Mouse (Mus musculus) gastrocnemius, adult 8-10 months (tissue): ENCODE results near the gene Tanc1. TPM values are rescaled to one million over a fixed set of nuclear protein-coding genes. Genes with fewer than 3 reads are reported as not detected.

Experiments used
- DNase-seq, 2 experiments: peaks; one replicate each; pipeline ENCODE4 v3.0.0; 2022; ENCODE audit warnings: low spot score in 2 of 2
- total RNA-seq, 4 experiments: library from RNA; stranded (reverse); gene quantifications; 2 replicates each; pipeline ENCODE4 v1.2.4; 2022

Tanc1 gene
- total RNA-seq, 4 experiments from 2014 or later: 4.4 to 10.5 (median 6.5) TPM

DNA sequence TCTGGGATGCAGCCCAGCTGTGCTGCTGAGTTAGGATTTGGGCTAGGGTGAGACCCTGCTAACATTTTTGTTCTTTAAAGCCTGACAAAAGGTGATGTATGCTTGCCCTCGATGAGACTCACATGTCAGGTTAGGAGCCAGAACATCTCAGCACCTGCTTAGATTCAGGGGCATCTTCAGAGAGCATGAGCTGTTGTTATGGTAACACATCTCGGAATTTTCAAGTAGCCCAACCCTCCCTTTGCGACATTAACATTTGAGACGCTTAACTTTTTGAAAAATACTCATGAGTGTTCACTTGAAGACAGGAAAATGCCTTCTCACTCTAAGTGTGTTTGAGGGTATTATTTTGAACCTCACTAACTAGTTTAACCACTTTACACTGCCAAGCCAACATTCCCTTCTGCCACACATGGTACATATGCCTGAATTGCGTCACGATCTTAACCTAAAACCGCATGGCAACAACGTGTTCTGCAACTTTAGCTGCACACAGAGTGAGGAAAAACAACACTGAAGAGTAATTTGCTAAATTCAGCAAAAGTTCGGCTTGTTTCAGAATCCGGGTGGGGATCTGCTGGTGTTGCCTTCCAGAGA, 67.7 kb downstream of the Tanc1 start:
- DNase-seq: no peak

DNA sequence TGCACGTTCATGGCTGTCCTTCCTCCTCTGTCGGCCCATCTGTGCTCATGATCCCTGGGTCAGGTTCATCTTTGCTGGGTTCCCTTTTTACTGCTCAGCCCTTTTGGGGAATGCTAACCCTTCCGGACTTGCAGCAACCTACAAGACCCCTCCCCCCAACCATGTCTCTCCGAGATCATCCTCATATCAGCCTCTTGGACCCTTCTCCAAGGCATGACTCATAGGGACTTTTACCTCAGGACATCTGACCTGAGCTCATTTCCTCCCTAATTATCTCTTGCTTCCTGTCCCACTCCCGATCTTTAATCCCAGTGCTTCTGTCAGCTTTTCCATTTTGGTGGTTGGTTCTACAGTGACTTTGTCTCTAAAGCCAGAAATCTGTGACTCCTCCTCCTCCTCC, 68.9 kb downstream of the Tanc1 start:
- no peak for DNase-seq

DNA sequence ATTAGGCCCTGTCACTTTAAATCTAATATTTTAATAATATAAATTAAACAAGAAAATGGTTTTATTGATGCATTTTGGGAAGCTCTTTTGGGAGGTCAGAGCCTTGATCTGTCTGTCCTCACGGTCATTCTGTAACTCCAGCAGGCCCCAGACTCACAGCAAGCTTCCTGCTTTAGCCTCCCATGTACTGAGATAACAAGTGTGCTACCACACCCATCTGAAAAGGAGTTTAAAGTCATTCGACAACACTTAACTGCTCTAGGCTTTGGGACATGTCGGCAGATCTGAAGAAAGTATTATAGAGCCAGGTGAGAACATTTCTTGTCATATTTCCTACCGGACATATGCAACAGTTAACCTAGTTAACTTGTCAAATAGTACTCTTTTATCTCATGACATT, 69.3 kb downstream of the Tanc1 start:
- no peak for DNase-seq

DNA sequence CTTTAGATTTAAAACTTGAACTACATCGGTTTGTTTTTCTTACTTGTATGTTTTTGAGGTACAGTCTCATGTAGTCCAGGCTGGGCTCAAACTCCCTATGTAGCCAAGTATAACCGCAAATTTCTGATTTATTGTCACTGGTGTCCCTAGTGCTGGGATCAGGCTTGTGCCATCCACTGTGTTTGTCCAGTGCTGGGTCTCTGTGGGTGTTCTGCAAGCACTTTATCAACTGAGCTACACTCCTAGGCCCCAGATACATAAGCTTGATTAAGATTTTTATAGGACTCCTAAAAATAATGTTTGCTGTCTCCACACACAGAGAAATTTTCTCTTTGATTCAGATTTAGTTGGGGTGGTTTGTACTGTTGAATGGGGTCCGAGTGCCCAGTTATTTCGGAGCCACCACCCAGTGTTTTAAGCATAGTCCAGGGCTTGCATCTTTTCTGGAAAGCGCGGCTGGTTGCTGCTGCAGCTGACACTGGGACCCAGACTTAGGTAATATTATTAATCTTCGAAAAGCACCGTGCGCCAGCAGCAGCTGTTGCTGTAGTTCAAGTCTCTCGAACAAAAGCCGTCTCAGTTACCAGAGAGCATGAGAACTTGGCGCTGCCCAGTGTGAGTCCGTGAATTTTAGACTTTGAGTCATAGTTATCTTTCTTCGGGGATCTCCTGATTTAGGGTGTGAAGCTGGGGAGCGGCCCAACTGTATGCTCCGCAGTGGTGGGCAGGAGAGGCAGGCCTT, 73.2 kb downstream of the Tanc1 start:
- peak in 1 of 2 experiments; percentile 13 for DNase-seq

DNA sequence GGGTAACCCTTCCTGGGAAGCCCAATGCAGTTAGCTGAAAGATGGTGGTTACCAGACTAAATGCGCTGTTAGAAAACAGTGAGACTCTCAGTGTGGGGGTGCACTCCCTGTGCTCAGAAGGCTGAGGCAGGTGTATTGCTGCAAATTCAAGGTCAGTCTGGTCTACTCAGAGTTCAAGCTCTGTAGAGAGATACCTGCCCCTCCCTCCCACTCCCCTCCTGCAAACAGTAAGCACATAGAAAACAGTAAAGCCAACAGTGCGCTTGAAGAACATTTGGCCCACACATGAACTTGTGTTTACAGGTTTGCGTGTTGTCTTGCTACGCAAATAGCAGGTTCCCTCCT, 73.7 kb downstream of the Tanc1 start:
- DNase-seq: no peak

DNA sequence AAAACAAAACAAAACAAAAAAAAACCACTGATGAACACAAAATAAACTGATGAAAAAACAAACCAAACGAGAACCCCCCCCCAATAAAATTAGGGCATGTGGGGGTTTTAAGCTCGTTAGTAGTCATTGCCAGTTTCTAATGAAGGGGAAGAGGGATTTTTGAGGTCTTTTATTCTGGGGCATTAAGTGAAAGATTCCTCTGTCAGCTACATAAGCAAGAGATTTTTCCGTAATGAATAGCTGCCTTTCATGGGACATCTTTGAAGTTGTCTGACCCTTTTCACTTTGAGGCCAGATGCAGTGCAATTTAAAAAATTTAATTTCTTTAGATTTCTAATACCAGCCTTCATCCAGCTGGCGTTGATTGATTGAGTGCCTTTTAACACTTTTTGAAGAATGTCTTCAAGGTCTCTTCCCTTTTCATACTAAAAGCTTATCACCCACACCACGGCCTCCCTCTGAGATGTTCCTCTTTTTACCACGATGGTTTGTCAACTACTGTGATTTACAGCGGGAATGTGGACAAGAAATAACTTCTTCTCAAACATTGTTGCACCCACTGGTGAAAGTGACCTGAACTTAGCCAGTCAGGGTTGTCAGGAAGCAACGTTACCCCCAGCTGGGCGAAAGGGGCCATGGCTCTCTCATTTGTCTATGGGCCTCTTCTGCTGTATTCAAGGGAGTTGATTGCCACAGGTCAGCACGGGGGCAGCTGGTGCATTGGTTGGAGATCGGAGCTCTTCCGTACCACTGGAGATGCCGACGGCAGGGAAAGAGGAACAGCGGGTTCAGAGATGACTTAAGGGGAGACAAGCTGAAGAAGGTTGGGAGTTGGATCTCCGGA, 76.6 kb downstream of the Tanc1 start:
- DNase-seq: no peak

DNA sequence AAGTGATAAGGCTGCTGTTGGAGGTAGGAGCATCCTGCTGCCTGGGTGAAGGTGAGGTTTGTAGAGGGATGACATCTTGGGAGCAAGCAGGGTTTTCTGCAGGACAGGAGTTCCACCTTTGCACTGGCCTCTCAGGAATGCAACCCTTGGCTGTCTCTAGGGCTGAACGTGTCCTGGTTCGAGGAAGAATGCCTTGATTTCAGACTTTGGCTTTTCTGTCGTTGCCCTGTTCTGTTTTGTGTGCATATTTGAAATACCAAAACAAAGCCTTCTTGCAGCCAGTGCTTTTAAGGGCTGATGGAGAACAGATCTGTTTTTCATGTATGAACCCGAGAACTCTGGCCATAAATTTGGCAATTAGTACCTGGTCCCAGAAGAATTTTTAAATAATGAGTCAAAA, 79.3 kb downstream of the Tanc1 start:
- DNase-seq: no peak

DNA sequence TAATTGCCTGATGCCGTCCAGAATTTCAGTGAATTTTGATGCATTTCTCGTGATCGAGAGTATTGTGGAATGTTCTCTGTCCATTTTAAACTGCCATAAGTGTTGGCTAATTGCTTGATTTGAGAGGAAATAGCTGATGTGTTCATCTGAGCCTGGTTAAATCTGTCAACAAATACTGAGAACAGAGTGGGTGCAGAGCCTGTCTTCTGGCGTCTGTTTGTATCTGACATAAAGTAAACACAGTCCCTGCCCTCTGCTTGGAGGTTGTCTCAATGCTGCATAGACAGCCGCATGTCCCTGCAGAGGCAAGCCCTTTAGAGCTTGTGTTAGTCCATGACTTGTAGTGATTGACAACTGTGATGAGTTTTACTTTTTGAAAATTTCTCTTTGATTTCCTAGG, 81.6 kb downstream of the Tanc1 start:
- no peak for DNase-seq

DNA sequence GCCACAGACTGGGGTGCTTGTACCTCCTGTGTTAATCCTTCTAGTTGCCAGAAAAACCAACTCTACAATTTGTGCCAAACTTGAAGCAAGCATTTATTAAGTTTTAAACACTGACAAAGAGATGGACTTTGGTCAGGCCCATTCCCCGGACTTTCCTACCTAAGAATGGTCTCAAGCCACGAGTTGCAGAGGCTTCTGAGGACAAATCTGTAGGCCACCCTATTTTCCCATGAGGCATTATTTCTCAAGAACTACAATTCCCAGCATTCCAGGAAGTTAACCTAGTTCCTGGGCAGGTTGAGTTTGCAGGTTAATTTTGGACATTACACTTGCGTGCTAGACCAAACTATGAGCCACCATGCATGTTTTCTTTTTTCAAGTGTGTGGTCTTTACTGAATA, 85.3 kb downstream of the Tanc1 start:
- no peak for DNase-seq

DNA sequence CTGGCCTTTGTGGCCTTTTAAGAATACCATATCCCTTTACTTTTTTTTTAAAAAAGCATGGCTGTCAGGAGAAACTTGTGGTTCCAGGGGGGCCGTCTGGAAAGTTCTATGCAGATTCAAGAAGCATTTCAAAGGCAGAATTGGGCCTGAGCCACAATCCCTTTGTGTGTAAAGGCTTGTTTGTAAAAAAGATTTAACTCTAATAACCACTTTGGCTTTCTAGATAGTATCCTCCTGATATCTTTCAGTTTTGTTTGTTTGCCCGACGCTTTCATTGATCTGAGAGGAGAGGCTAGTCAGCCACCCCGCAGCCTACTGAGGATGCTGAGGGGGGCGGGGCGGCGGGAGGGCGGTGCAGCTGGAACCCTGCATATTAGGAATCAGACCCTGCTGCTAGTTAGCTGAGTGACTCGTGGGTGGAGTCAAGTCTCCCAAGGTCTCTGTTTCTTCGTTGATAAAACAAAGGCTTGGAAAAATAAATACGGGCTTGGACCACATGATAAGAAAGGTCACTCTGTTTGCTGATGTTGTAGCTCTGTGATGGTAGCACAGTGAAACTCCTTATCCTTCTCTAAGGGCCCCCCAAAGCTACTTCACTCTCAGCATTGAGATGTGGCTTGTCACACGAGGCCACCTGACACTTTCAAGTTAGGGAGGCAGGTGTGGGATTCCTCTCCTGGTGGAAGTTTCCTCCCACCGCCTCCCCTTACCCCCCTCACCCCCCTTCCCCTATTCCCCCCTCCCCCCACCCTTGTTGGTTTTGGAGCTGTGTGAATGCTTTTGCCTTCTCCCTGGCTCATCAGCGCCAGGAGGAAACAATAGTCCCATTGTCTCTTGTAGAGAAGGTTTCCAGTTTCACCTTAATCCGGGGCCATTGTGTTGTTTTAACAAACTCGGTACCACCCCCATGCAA, 86.1 kb downstream of the Tanc1 start:
- no peak for DNase-seq

DNA sequence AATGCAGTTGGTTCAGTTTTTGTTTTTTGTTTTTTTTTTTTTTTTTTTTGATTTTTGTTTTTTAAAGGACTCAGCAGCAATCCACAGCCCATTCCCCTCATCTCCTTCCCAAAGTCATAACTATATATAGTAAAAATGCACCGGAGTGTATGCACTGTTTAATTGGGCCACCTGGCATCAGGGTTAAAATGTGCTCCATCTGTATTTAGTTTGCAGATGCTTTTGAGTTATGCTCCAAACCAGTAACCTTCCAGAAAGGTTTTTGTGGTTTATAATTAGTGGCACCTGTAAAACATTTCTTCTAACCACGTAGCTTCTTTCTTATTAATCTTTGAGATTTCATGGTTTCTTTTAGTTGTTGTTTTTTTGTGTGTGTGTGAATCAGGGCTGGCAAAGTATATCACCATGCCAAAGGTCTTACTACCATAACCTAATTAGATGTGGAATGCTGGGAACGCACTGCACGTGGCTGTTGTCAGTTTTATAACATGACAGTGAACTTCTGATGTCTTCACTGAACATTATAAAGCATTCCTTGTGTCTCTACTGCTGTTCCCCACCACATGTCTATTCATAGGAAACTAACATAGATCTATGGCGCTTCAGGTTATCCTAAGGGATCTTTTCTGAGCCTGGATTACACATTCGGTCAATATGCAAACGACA, 86.9 kb downstream of the Tanc1 start:
- DNase-seq: no peak

DNA sequence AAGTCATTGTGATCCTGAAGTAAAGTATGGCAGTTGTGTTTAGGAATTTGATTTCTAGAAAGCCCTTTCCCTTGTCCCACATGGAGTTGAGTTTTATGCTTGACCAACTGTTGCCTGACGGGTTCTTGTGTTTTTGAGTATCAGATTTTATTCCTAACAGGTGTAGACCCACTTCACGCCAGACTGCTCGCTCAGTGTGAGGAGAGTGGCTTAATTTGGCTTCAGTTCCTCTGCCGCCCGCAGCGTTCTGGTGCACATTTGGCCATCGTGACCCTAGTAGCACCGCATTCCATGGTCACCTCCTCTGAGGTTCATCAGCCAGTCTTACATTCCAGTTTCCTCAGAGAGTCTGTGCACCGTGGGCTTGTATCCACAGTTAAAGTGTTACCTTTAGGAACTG, 88.1 kb downstream of the Tanc1 start:
- DNase-seq: no peak

DNA sequence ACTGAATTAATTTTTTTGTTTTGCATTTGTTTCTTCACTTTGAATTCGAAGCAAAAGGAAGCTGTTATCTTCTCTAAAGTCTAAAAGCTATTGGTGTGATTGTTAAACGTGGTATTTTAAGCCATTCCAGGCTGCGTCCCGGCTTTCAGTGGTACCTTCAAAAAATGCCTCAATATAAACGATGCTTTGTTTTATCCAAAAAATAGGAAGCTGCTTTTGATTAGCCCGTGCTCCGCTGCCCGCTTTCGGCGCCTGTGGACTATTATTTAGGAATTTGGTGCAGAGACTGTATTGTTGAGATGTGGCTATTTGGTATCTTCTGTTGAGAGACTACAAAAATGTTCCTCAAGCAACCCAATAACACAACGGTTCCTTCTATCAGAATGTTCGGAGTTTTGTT, 93.4 kb downstream of the Tanc1 start:
- no peak for DNase-seq

DNA sequence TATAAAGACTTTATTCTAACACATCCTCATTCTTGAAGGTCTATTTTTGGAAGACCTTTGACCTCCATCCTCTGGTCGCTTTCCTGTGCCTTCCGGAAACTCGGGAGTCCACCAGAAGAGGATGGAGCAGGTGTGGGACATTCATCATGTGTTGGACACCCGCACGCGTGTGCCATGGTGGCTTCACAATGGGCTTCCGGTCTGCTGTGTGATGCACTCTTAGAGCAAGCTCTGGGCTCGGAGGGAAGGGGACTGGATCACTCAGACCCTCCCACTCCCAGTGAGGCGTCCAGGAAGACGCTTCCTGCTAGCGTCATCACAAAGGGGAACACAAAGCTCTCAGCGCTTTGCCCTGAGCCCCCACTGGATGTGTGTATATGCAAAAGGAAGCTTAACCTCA, 95.0 kb downstream of the Tanc1 start:
- DNase-seq: no peak

DNA sequence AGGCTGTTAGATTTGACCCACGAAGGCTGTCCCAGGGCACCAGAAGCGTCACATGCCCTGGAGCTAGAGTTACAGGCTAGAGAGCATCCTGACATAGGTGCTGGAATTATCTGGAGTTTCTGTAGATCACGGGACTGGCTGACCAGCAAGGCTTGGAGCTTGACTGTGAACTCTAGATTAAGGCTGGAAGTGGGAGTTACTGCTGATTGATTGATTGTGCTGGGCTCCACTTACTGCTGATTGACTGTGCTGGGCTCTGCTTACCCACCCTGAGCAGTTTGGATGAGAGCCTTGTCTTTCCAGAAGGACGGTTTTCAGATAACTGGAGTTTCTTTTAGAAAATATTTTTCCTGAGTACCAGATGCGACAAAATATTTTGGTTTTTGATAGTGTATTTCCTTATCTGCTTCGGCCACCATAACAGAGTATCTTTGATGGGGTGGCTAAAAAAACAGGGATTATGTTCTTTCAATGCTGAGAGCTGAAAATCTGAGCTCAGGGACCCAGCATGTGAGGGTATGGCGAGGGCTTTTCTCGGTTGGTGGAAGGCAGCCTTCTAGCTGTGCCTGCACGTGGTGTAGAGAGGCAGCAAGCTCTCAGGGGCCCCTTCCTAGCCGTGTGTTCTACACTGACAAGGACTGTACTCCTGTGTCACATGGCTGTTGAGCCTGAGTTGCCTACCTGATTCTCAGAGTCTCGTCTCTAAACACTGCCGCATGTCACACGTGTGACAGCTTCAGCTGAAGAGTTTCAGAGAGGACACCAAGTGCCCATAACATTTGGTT, 96.3 kb downstream of the Tanc1 start:
- no peak for DNase-seq

DNA sequence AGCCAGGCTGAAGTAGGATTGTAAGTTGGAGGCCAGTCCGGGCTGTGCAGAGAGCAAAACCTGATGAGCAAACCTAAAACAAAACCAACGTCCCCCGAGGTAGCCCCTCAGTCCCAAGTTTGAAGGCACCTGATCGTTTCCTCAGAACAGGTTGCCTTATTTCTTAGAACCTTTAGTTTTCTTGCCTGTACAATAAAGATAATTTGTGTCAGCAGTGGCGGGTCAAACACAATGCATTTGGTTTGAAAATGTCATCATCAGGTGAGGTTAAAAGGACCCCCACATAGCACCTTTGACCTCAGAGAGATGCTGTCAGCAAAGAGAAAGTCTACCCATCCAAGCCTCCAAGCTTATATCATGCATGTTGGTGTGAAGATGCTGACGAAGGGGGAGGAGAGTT, 98.9 kb downstream of the Tanc1 start:
- DNase-seq: no peak

DNA sequence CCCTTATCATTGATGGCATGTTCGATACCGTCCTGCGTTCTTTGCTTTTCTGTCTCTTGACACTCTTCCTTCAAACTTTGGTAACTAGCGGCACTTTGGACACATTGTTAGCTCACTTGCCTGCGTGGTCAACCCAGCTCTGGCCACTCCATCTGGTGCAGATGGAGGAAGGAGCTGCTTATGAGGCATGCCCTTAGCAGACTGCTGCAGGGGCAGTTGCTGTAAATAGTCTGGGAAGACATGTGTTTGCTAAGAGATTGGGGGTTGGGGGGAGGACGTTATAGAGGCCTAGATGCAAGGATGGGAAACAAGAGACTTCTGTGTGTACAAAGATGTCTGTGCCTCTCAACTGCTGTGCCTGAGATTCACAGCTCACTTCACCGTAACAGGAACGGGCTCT, 100.2 kb downstream of the Tanc1 start:
- DNase-seq: no peak

DNA sequence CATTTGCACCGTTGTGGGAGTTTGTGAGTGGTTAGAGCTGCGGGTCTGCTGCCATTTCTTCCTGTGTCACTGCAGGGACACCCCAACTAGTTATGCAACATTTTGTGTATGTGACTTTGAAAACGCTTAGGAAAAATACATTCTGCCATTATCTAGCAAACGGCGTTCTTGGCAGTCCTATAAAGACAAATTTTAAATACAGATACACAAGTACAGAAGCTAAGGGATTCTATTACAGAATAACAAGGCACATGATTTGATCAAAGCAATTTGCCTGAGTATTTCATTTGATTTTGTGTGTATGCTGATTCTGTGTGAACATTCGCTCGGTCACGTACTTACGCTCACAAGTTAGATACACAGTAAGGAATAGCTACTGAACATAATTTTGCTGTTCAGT, 100.6 kb downstream of the Tanc1 start:
- no peak for DNase-seq

DNA sequence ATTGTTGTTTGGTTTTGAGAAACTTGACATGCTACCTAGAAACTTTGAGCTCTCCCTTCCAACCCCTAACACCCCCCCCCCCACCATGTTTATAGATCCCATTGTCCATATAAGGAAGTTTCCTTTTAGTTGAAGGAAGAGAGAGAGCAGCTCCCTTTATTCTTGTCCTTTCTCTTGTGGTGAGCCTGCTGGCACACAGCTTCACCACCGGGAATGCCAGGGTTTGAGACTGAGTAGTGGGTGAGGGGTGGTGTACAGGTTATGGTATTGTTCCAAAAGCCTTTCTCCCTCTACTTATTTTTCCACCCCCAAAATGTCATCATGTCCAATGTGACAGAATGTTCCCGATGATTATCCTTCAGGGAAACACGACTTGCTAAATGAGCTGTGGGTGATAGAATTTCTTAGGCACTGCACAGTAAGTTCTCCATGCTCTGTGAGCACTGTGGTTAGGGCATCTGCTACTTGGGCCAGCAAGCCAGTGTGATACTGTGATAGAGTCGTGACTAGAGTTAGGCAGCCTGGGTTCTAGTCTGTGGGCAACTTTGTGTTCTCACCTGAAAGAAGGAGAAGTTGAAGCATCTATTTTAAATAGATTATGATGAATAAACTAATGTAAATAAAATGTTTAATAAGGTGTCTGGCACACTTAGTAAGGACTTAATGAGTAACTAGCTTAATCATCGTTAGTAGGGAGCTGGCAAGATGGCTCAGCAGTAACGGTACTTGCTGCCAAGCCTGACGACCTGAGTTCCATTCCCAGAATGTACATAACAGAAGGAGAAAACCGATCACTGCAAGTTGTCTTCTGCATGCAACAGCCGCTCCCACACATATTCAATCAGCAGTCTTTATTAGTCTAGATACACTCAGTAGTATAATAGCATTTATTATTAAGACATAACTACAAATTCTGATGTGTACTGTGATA, 102.0 kb downstream of the Tanc1 start:
- DNase-seq: no peak
